9 mouse cellular contexts compared by ENCODE assay signal in genomic region chr4:83256779-83257178, GRCm38 (mm10).
A peak's percentile ranks its signal among the peaks of the same experiment; 100 is the strongest.
DNase-seq lines count a peak whose midpoint lies in the region; ATAC-seq and TF ChIP-seq lines count a peak whose summit lies in the region.
"Had no signal": no experiment of that assay in that cellular context is flagged by ENCODE, and none has a peak within 500 bp of the region (broad histone marks: within the 10 kb centered on the region; RNA-seq: fewer than 3 reads in every experiment).

No protein-coding gene starts in this region.

- peak overlapping the region; percentile 5 to 14; a peak in 1 of 4 replicates for H3K4me3 ChIP-seq in ES-E14 (ENCODE audit: insufficient read depth in 1 of 2, low read depth in 1 of 2, low read length in 2 of 2, poor library complexity in 1 of 2, severe bottlenecking in 1 of 2)
- H3K4me3 ChIP-seq in embryonic fibroblast, embryonic 13.5 days (ENCODE audit: insufficient read depth, low read length): no peak overlapping the region
- H3K4me3 ChIP-seq in forebrain, embryonic 15.5 days: no peak overlapping the region
- H3K4me3 ChIP-seq: liver, embryonic 12.5 days had no signal

- ATAC-seq in forebrain, embryonic 15.5 days (replicated peaks): no peak
- ATAC-seq: liver, embryonic 12.5 days had no signal

- peak overlapping the region; percentile 56 for H3K9ac ChIP-seq in ES-E14 (ENCODE audit: insufficient read depth, low read depth, low read length, poor library complexity, severe bottlenecking)
- no peak overlapping the region for H3K9ac ChIP-seq in forebrain, embryonic 15.5 days (replicated peaks)
- H3K9ac ChIP-seq: liver, embryonic 12.5 days had no signal

- 69% methylated on average over 11 of the region's 11 CpGs for WGBS in forebrain, embryonic 15.5 days

- H3K9me3 ChIP-seq in ES-E14 (ENCODE audit: control insufficient read depth, insufficient read depth, low read depth, low read length): no peaks in the 10 kb centered on the region
- H3K9me3 ChIP-seq in forebrain, embryonic 15.5 days: no peaks in the 10 kb centered on the region
- H3K9me3 ChIP-seq: liver, embryonic 12.5 days had no signal

- H3K27me3 ChIP-seq in forebrain, embryonic 15.5 days: no peaks in the 10 kb centered on the region
- H3K27me3 ChIP-seq: liver, embryonic 12.5 days had no signal

- H3K27ac ChIP-seq in ES-E14 (ENCODE audit: insufficient read depth, low read depth, low read length, poor library complexity, severe bottlenecking): peak overlapping the region; percentile 95
- peak overlapping the region; percentile 14; the same call in 1 of the 2 replicates for H3K27ac ChIP-seq in embryonic fibroblast, embryonic 13.5 days (ENCODE audit: insufficient read depth, low read length)
- H3K27ac ChIP-seq in forebrain, embryonic 15.5 days (replicated peaks): no peak overlapping the region
- H3K27ac ChIP-seq: liver, embryonic 12.5 days had no signal

- TF ChIP-seq POLR2A in embryonic fibroblast, embryonic 13.5 days (IDR thresholded peaks at IDR 0.05; ENCODE audit: low read depth, low read length): no peak

- intact Hi-C loops in heart, postnatal 36 days (cut with DNase I): no loop called here

- DNase-seq in adrenal gland, adult (ENCODE audit: inconsistent age in 2 of 2, low spot score in 1 of 2): peak; percentile 23 to 73
- no peak for DNase-seq in adrenal gland, adult 18-20 months (ENCODE audit: low spot score in 2 of 2)
- no peak for DNase-seq in ES-E14 (ENCODE audit: low read depth, low spot score)
- peak; percentile 22 to 26 for DNase-seq in heart, postnatal 36 days
- no peak for DNase-seq in natural killer cell, adult 2 months (ENCODE audit: low spot score in 2 of 2)
- no peak for DNase-seq in T-cell, adult 2 months (ENCODE audit: low spot score)

- peaks cover 20% of the 10 kb centered on the region for H3K36me3 ChIP-seq in ES-E14 (ENCODE audit: control insufficient read depth, insufficient read depth, low read length, poor library complexity, severe bottlenecking)
- 0 out of 2 replicates have a peak, but pooled peaks cover 2% of the 10 kb centered on the region for H3K36me3 ChIP-seq in forebrain, embryonic 15.5 days

- TF ChIP-seq CTCF in embryonic fibroblast, embryonic 13.5 days (IDR thresholded peaks at IDR 0.05; ENCODE audit: borderline replicate concordance, insufficient read depth, low read length): no peak

- H3K4me2 ChIP-seq in forebrain, embryonic 15.5 days (replicated peaks): no peak overlapping the region
- H3K4me2 ChIP-seq: liver, embryonic 12.5 days had no signal

- in situ Hi-C loops in ES-E14 (cut with MboI; ENCODE audit: low sequenced_read_pairs in 2 of 2, unreplicated experiment in 2 of 2): no loop called here

- H3K4me1 ChIP-seq in ES-E14 (ENCODE audit: control insufficient read depth in 2 of 2, insufficient read depth in 2 of 2, low read length in 2 of 2, poor library complexity in 1 of 2): peaks cover 24 to 27% of the 10 kb centered on the region in 2 experiments
- H3K4me1 ChIP-seq in embryonic fibroblast, embryonic 13.5 days (ENCODE audit: control insufficient read depth, insufficient read depth, low read length): no peaks in the 10 kb centered on the region
- no peaks in the 10 kb centered on the region for H3K4me1 ChIP-seq in forebrain, embryonic 15.5 days
- H3K4me1 ChIP-seq: liver, embryonic 12.5 days had no signal

TF ChIP-seq in ES-E14, 5 proteins besides CTCF, POLR2A, EP300 and RAD21:
- TF ChIP-seq HCFC1 (IDR thresholded peaks at IDR 0.05; ENCODE audit: borderline replicate concordance, insufficient read depth, low read length) (no peak), ZNF384 (IDR thresholded peaks at IDR 0.05; ENCODE audit: low read depth, low read length) (no peak), ZC3H11A (IDR thresholded peaks at IDR 0.05; ENCODE audit: borderline replicate concordance, low read depth, low read length) (no peak), CHD2 (IDR thresholded peaks at IDR 0.05; ENCODE audit: low read depth, low read length) (no peak), MAFK (IDR thresholded peaks at IDR 0.05; ENCODE audit: insufficient read depth, low read depth, low read length) (no peak)

Comparison
In these comparisons a context has a peak if more than half of its experiments do, and no peak if none do; other contexts are left out.
1. DNase-seq: peak in adrenal gland, adult (2 of 2) and heart, postnatal 36 days (2 of 2); none in adrenal gland, adult 18-20 months (0 of 2), ES-E14 (single experiment), natural killer cell, adult 2 months (0 of 2) and T-cell, adult 2 months (single experiment).
2. H3K4me3 ChIP-seq: peak in ES-E14 (2 of 2); none in embryonic fibroblast, embryonic 13.5 days (single experiment) and forebrain, embryonic 15.5 days (single experiment).